Mouse (Mus musculus): Measurements from ENCODE around the gene Kif26b. TPM values are rescaled to one million over a fixed set of nuclear protein-coding genes. Genes with fewer than 3 reads are reported as not detected.

The Kif26b gene
- polyA plus RNA-seq, 1 experiment from 2014 or later: 6.5 TPM

DNA sequence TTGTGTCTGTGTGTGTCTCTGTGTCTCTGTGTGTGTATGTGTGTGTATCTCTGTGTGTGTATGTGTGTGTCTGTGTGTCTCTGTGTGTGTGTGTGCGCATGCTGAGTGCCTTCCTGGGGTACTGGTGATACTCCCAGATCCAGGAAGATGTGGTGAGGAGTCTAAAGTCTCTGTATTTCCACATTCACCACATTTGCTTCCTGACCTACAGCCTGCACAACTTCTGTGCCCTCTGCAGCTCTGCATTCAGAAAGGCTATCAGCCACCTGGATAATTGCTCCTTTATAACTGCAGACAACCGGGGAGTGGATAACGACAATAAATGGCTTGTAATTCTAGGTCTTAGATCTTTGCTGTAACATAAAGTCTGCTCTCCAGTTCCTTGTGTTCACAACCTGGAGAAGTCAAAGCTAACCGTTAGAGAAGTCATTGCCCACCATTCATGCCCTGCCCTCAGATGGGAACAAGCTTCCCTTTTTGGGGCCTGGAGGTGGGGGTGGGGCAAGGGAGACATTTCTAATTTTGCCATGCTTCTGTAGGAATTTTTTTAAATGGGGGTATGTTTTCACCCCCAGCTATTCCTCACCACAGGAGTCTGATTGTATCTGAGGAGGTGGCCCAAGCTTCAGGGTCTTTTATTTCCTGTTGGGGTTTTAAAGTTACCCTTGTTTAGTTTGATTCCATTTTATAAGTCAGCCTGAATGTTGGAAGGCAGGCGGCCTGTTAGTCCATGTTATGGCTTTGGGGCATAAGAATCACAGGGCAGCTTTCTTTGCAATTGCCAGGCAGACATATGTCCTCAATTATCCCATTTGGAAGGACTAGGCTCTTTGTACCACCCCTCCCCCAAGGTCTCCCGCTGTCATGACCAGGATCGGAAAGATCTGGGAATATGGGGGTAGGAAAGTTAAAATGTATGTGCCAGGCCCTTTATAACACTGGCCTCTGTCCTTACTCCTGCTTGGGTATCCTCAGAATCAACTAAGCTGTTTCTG lies 39.9 kb downstream of the Kif26b start:
- Histone ChIP-seq H3K27ac (ENCODE audit: low read depth, low read length) (no peak overlapping the region), H3K4me3 (ENCODE audit: low read depth, low read length) (no peak overlapping the region), H3K4me2 (replicated peaks; ENCODE audit: low read depth, low read length) (no peak overlapping the region), H3K27me3 (ENCODE audit: control insufficient read depth, insufficient read depth, low read length) (no peaks in the 10 kb centered on the region), H3K9ac (ENCODE audit: low read depth, low read length) (no peak overlapping the region), H3K9me3 (ENCODE audit: control insufficient read depth, low read length) (no peaks in the 10 kb centered on the region), H3K4me1 (replicated peaks; ENCODE audit: control insufficient read depth, insufficient read depth, low read length) (no peaks in the 10 kb centered on the region), H3K36me3 (ENCODE audit: control insufficient read depth, insufficient read depth, low read length) (no peaks in the 10 kb centered on the region)
- 62% methylated on average over 7 of the region's 7 CpGs for WGBS
- no peak for DNase-seq (ENCODE audit: low spot score)
- ATAC-seq (ENCODE audit: low FRiP score): no peak

DNA sequence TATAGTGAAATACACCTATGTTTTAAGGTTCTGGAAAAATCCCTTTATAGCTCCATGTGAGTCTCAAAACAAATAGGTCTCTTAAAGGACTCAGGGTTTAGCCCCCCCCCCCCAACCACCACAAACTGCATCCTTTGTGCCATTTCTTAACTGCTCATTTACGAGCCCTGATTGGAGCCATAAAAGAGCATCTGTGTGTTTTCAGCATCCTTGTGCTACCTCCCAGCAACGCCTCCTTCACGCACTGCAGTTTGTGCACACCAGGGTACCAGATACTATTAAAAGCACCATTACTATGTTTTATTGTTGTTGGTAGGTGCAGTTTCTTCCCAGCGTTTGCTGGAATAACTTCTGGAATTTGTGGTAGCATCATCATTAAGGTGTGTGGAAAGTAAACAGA lies 42.1 kb downstream of the Kif26b start:
- Histone ChIP-seq H3K27ac (ENCODE audit: low read depth, low read length) (no peak overlapping the region), H3K9ac (ENCODE audit: low read depth, low read length) (no peak overlapping the region), H3K9me3 (ENCODE audit: control insufficient read depth, low read length) (no peaks in the 10 kb centered on the region), H3K36me3 (ENCODE audit: control insufficient read depth, insufficient read depth, low read length) (no peaks in the 10 kb centered on the region), H3K27me3 (ENCODE audit: control insufficient read depth, insufficient read depth, low read length) (no peaks in the 10 kb centered on the region), H3K4me2 (replicated peaks; ENCODE audit: low read depth, low read length) (no peak overlapping the region), H3K4me3 (ENCODE audit: low read depth, low read length) (no peak overlapping the region), H3K4me1 (replicated peaks; ENCODE audit: control insufficient read depth, insufficient read depth, low read length) (no peaks in the 10 kb centered on the region)
- ATAC-seq (ENCODE audit: low FRiP score) (no peak), DNase-seq (ENCODE audit: low spot score) (no peak)
- WGBS: 78% methylated on average over 4 of the region's 4 CpGs

DNA sequence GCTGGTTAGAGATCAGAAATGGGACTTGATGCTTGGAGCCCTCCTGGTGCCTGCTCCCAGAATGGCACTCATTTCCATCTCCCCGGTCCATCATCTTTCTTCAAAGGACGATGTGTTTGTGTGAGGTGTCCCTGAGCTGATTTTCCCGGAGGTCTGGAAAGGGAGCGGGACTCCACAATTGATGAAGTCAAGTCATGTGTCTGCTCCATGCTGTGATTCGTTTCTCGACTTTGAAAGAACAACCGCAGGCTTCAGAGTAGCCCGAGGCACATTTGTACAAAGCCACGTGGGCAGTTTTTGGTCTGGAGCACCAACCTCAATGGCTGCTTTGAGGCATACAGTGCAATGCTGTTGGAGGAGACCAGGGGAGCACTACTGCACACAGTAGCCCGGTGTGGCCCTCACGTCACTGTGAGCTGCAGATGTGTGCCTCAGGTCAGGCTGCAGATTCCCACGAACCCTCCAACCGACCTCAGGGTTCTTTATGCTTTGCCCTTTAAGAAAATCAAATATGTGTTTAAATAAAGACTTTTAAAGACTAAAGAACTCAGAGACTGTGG lies 43.0 kb downstream of the Kif26b start:
- no peak overlapping the region for H3K27ac ChIP-seq (ENCODE audit: low read depth, low read length)
- ATAC-seq (ENCODE audit: low FRiP score) (peak; percentile 35; the same call in 1 of the 2 replicates), DNase-seq (ENCODE audit: low spot score) (no peak)
- no peaks in the 10 kb centered on the region for H3K9me3 ChIP-seq (ENCODE audit: control insufficient read depth, low read length)
- no peak overlapping the region for H3K9ac ChIP-seq (ENCODE audit: low read depth, low read length)
- no peak overlapping the region for H3K4me2 ChIP-seq (replicated peaks; ENCODE audit: low read depth, low read length)
- no peaks in the 10 kb centered on the region for H3K27me3 ChIP-seq (ENCODE audit: control insufficient read depth, insufficient read depth, low read length)
- 40% methylated on average over 13 of the region's 13 CpGs for WGBS
- no peak overlapping the region for H3K4me3 ChIP-seq (ENCODE audit: low read depth, low read length)
- H3K4me1 ChIP-seq (replicated peaks; ENCODE audit: control insufficient read depth, insufficient read depth, low read length): no peaks in the 10 kb centered on the region
- H3K36me3 ChIP-seq (ENCODE audit: control insufficient read depth, insufficient read depth, low read length): no peaks in the 10 kb centered on the region

DNA sequence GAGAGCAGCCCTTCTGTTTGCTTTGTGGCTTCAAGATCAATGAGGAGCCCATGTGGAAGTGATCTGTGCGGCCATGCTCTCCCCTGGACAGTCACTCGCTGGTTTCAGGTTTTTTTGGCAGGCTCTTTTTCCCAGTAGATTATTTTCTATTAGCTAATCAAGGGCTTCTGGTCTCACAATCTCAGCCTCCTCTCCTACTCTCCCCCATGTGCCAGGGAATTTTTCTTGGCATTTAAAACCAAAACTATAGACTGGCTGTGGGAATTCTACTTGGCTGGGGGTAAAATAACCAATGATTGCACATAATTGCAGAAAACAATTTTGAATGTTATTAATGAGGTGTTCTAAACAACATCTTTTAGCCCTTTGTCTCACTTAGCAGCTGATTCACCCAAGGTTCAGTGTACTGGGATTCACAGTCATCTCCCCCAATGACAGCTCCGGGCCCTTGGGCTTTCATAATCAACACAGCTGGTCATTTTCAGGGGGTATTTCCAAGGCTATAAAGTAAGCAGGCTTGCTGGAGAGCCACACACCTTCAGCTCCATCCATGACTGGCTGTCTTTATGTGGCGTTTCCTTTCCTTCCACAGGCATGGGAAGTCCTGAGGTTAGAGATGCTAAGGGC lies 44.6 kb downstream of the Kif26b start:
- H3K9me3 ChIP-seq (ENCODE audit: control insufficient read depth, low read length): no peaks in the 10 kb centered on the region
- WGBS: 67% methylated on average over 4 of the region's 4 CpGs
- no peak overlapping the region for H3K9ac ChIP-seq (ENCODE audit: low read depth, low read length)
- H3K4me3 ChIP-seq (ENCODE audit: low read depth, low read length): no peak overlapping the region
- DNase-seq (ENCODE audit: low spot score) (no peak), ATAC-seq (ENCODE audit: low FRiP score) (no peak)
- H3K4me2 ChIP-seq (replicated peaks; ENCODE audit: low read depth, low read length): no peak overlapping the region
- no peaks in the 10 kb centered on the region for H3K27me3 ChIP-seq (ENCODE audit: control insufficient read depth, insufficient read depth, low read length)
- no peaks in the 10 kb centered on the region for H3K36me3 ChIP-seq (ENCODE audit: control insufficient read depth, insufficient read depth, low read length)
- no peaks in the 10 kb centered on the region for H3K4me1 ChIP-seq (replicated peaks; ENCODE audit: control insufficient read depth, insufficient read depth, low read length)
- no peak overlapping the region for H3K27ac ChIP-seq (ENCODE audit: low read depth, low read length)

GRCm38 (mm10) chr1:178575706-178576105 lies 46.8 kb downstream of the Kif26b start:
- Histone ChIP-seq H3K27ac (ENCODE audit: low read depth, low read length) (no peak overlapping the region), H3K4me1 (replicated peaks; ENCODE audit: control insufficient read depth, insufficient read depth, low read length) (no peaks in the 10 kb centered on the region), H3K4me3 (ENCODE audit: low read depth, low read length) (no peak overlapping the region), H3K27me3 (ENCODE audit: control insufficient read depth, insufficient read depth, low read length) (no peaks in the 10 kb centered on the region), H3K36me3 (ENCODE audit: control insufficient read depth, insufficient read depth, low read length) (no peaks in the 10 kb centered on the region), H3K4me2 (replicated peaks; ENCODE audit: low read depth, low read length) (no peak overlapping the region), H3K9ac (ENCODE audit: low read depth, low read length) (no peak overlapping the region), H3K9me3 (ENCODE audit: control insufficient read depth, low read length) (no peaks in the 10 kb centered on the region)
- ATAC-seq (ENCODE audit: low FRiP score) (no peak), DNase-seq (ENCODE audit: low spot score) (no peak)
- 84% methylated on average over 2 of the region's 2 CpGs for WGBS

DNA sequence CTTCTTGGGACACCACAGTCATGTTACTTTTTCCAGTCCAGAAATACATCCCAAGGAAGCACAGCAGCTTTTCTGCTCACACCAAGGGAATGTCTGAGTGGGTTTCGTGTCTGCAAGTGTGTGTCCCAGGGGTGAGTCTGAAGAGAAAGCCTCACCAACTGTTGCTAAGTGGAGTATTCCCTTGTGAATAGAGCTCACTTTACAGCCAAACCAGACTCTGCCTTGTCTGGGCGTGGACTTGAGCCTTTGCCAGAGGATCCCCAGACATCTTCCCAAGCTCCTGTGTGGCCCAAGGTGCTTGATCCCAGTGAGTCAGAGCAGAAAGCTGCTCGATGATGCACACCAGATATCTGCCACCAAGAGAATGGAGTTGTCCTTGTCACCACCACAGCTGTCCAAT lies 48.0 kb downstream of the Kif26b start:
- H3K27ac ChIP-seq (ENCODE audit: low read depth, low read length): no peak overlapping the region
- no peak overlapping the region for H3K4me2 ChIP-seq (replicated peaks; ENCODE audit: low read depth, low read length)
- H3K4me3 ChIP-seq (ENCODE audit: low read depth, low read length): no peak overlapping the region
- H3K9me3 ChIP-seq (ENCODE audit: control insufficient read depth, low read length): no peaks in the 10 kb centered on the region
- ATAC-seq (ENCODE audit: low FRiP score) (no peak), DNase-seq (ENCODE audit: low spot score) (no peak)
- no peaks in the 10 kb centered on the region for H3K27me3 ChIP-seq (ENCODE audit: control insufficient read depth, insufficient read depth, low read length)
- no peak overlapping the region for H3K9ac ChIP-seq (ENCODE audit: low read depth, low read length)
- no peaks in the 10 kb centered on the region for H3K4me1 ChIP-seq (replicated peaks; ENCODE audit: control insufficient read depth, insufficient read depth, low read length)
- WGBS: 87% methylated on average over 3 of the region's 3 CpGs
- no peaks in the 10 kb centered on the region for H3K36me3 ChIP-seq (ENCODE audit: control insufficient read depth, insufficient read depth, low read length)

DNA sequence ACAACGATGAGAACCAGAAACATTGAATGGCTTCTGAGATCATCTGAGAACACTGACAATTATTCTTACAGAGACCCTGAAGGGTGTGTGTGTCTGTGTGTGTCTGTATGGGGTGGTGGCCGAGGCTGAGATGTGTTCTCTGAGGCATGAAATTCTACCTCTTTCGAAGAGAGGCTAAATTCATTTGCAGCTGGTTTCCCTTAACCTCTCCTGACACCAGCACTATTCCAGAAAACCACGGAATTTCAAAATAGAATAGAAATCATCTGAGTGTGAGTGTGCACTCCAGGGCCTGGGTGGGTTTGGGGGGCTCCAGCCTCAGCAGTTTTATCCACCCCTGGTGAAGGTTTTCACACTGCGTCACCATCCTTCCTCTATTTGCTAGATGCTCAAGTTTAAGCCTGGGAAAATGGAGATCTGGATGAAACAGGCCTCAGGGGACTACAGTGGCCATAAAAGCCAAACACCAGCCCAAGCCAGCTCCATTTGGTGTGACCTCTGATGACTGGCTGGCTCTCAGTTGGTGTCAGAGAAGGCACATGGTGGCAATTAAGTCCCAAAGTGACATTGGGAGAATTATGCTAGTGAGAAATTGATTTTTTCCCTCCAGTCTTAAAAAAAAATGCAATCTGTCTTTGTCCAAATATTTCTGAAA lies 56.6 kb downstream of the Kif26b start:
- Histone ChIP-seq H3K27me3 (ENCODE audit: control insufficient read depth, insufficient read depth, low read length) (no peaks in the 10 kb centered on the region), H3K4me1 (replicated peaks; ENCODE audit: control insufficient read depth, insufficient read depth, low read length) (no peaks in the 10 kb centered on the region), H3K9me3 (ENCODE audit: control insufficient read depth, low read length) (no peaks in the 10 kb centered on the region), H3K36me3 (ENCODE audit: control insufficient read depth, insufficient read depth, low read length) (no peaks in the 10 kb centered on the region), H3K4me2 (replicated peaks; ENCODE audit: low read depth, low read length) (no peak overlapping the region), H3K4me3 (ENCODE audit: low read depth, low read length) (no peak overlapping the region), H3K27ac (ENCODE audit: low read depth, low read length) (no peak overlapping the region), H3K9ac (ENCODE audit: low read depth, low read length) (no peak overlapping the region)
- 49% methylated on average over 5 of the region's 5 CpGs for WGBS
- DNase-seq (ENCODE audit: low spot score): no peak
- ATAC-seq (ENCODE audit: low FRiP score): no peak

- Histone ChIP-seq H3K4me3 (ENCODE audit: low read depth, low read length) (no peak overlapping the region), H3K9ac (ENCODE audit: low read depth, low read length) (no peak overlapping the region), H3K27me3 (ENCODE audit: control insufficient read depth, insufficient read depth, low read length) (no peaks in the 10 kb centered on the region), H3K27ac (ENCODE audit: low read depth, low read length) (no peak overlapping the region), H3K4me2 (replicated peaks; ENCODE audit: low read depth, low read length) (no peak overlapping the region), H3K4me1 (replicated peaks; ENCODE audit: control insufficient read depth, insufficient read depth, low read length) (no peaks in the 10 kb centered on the region), H3K36me3 (ENCODE audit: control insufficient read depth, insufficient read depth, low read length) (no peaks in the 10 kb centered on the region), H3K9me3 (ENCODE audit: control insufficient read depth, low read length) (no peaks in the 10 kb centered on the region)
- WGBS: 78% methylated on average over 13 of the region's 13 CpGs
- DNase-seq (ENCODE audit: low spot score) (no peak), ATAC-seq (ENCODE audit: low FRiP score) (no peak)
Measured at GRCm38 (mm10) chr1:178590229-178591171, 61.6 kb downstream of the Kif26b start.

All from hindbrain, embryonic 11.5 days (tissue).